Mouse (Mus musculus): ENCODE results near the gene Pepd. TPM values are rescaled to one million over a fixed set of nuclear protein-coding genes. Genes with fewer than 3 reads are reported as not detected.

Pepd gene
- polyA plus RNA-seq, 1 experiment from 2014 or later, result 62.6 TPM

- H3K9ac ChIP-seq, result no peak overlapping the region
- ATAC-seq (ENCODE audit: low FRiP score, low read depth), result no peak
- H3K4me3 ChIP-seq, result no peak overlapping the region
- no peaks in the 10 kb centered on the region for H3K9me3 ChIP-seq
- H3K4me1 ChIP-seq (replicated peaks), result peaks cover 16% of the 10 kb centered on the region
- 94% methylated on average over 9 of the region's 9 CpGs for WGBS
- no peak overlapping the region for H3K4me2 ChIP-seq
- no peaks in the 10 kb centered on the region for H3K27me3 ChIP-seq
- no peaks in the 10 kb centered on the region for H3K36me3 ChIP-seq
- no peak overlapping the region for H3K27ac ChIP-seq (replicated peaks)
Measured at GRCm38 (mm10) chr7:34913956-34914355, 1.8 kb downstream of the Pepd start.

DNA sequence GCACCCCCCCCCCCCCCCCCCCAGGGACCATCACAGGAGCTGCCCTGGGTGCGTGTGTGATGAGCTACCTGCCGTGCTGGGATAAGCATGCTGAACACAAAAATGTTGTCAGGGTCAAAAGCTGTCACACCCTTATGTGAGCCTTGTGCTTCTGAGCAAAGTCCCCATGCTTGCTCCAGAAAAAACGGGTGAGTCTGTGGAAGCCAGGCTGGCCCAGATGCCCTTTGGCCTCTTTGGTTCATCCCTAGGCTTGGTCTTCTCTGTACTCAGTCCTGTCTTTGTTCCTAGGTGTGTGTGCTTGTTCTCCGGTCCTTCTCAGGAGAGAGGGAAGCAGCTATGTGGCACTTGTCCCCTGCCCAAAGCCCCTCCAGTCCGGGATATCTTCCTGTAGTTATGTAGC is 3.4 kb downstream of the Pepd start:
- Histone ChIP-seq H3K27ac (replicated peaks) (no peak overlapping the region), H3K4me3 (no peak overlapping the region), H3K27me3 (no peaks in the 10 kb centered on the region), H3K9ac (no peak overlapping the region), H3K9me3 (no peaks in the 10 kb centered on the region), H3K36me3 (no peaks in the 10 kb centered on the region), H3K4me2 (no peak overlapping the region), H3K4me1 (replicated peaks) (peaks cover 15% of the 10 kb centered on the region)
- ATAC-seq (ENCODE audit: low FRiP score, low read depth), result no peak
- WGBS, result 82% methylated on average over 5 of the region's 5 CpGs

- no peak overlapping the region for H3K4me3 ChIP-seq
- peaks cover 8% of the 10 kb centered on the region for H3K4me1 ChIP-seq (replicated peaks)
- no peak overlapping the region for H3K4me2 ChIP-seq
- H3K9ac ChIP-seq, result no peak overlapping the region
- H3K9me3 ChIP-seq, result no peaks in the 10 kb centered on the region
- no peaks in the 10 kb centered on the region for H3K36me3 ChIP-seq
- 88% methylated on average over 6 of the region's 6 CpGs for WGBS
- H3K27me3 ChIP-seq, result no peaks in the 10 kb centered on the region
- no peak for ATAC-seq (ENCODE audit: low FRiP score, low read depth)
- no peak overlapping the region for H3K27ac ChIP-seq (replicated peaks)
Measured at GRCm38 (mm10) chr7:34917558-34917957, 5.4 kb downstream of the Pepd start.

- no peaks in the 10 kb centered on the region for H3K27me3 ChIP-seq
- WGBS, result 91% methylated on average over 4 of the region's 4 CpGs
- H3K4me3 ChIP-seq, result no peak overlapping the region
- H3K4me2 ChIP-seq, result no peak overlapping the region
- H3K36me3 ChIP-seq, result no peaks in the 10 kb centered on the region
- H3K27ac ChIP-seq (replicated peaks), result no peak overlapping the region
- ATAC-seq (ENCODE audit: low FRiP score, low read depth), result no peak
- no peaks in the 10 kb centered on the region for H3K9me3 ChIP-seq
- no peak overlapping the region for H3K9ac ChIP-seq
- H3K4me1 ChIP-seq (replicated peaks), result peaks cover 3% of the 10 kb centered on the region
Measured at GRCm38 (mm10) chr7:34917998-34918397, 5.8 kb downstream of the Pepd start.

DNA sequence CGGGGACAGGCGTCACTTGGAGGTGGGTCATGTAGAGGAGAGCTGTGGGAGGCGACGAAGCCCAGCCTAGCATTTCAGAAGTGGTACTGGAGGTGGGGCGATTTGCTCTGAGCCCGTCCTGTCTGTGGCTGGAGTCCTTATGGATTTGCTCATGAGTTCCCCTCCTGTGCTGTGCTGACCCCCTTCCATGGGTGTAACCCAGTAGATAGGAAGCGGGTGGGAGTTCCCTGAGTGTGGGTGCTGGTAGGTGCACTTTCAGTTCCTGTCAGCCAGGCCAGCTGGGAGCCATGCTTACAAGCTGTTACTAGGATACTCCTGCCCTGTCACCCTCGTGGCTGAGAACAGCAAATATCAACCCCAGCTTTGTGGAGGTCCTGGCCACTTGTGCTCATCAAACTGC is 6.2 kb downstream of the Pepd start:
- no peak for ATAC-seq (ENCODE audit: low FRiP score, low read depth)
- no peaks in the 10 kb centered on the region for H3K36me3 ChIP-seq
- H3K27me3 ChIP-seq, result no peaks in the 10 kb centered on the region
- H3K4me2 ChIP-seq, result no peak overlapping the region
- WGBS, result 83% methylated on average over 8 of the region's 8 CpGs
- H3K27ac ChIP-seq (replicated peaks), result no peak overlapping the region
- H3K4me3 ChIP-seq, result no peak overlapping the region
- H3K4me1 ChIP-seq (replicated peaks), result no peaks in the 10 kb centered on the region
- no peak overlapping the region for H3K9ac ChIP-seq
- H3K9me3 ChIP-seq, result no peaks in the 10 kb centered on the region

- no peak overlapping the region for H3K27ac ChIP-seq (replicated peaks)
- no peaks in the 10 kb centered on the region for H3K4me1 ChIP-seq (replicated peaks)
- no peak overlapping the region for H3K4me2 ChIP-seq
- 87% methylated on average over 5 of the region's 5 CpGs for WGBS
- no peaks in the 10 kb centered on the region for H3K36me3 ChIP-seq
- no peaks in the 10 kb centered on the region for H3K27me3 ChIP-seq
- H3K4me3 ChIP-seq, result no peak overlapping the region
- H3K9ac ChIP-seq, result no peak overlapping the region
- no peak for ATAC-seq (ENCODE audit: low FRiP score, low read depth)
- H3K9me3 ChIP-seq, result no peaks in the 10 kb centered on the region
Measured at GRCm38 (mm10) chr7:34919054-34919453, 6.9 kb downstream of the Pepd start.

DNA sequence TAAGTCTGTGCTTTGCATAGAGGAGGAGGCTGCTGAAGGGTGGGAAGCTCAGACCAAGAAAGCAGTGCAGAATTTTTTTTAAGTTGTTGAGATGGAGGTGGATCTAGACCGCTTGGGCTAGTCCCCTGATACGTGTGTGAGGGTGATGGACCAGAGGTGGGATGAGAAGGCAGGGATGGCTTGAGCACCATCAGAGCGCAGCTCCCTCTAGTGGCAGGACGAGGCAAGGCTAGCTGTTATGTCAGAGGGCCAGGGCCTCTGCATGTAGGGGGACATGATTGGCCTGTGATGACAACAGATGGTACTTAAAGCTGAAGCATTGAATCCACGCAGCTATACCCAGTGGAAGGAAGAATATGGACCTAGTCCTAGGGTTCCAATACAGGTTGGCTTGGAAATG is 7.6 kb downstream of the Pepd start:
- WGBS, result 58% methylated on average over 5 of the region's 5 CpGs
- peaks cover 2% of the 10 kb centered on the region; the same call in 1 of the 2 replicates for H3K4me1 ChIP-seq (replicated peaks)
- H3K36me3 ChIP-seq, result no peaks in the 10 kb centered on the region
- no peaks in the 10 kb centered on the region for H3K9me3 ChIP-seq
- no peak overlapping the region for H3K4me2 ChIP-seq
- H3K4me3 ChIP-seq, result no peak overlapping the region
- H3K27me3 ChIP-seq, result no peaks in the 10 kb centered on the region
- H3K9ac ChIP-seq, result no peak overlapping the region
- ATAC-seq (ENCODE audit: low FRiP score, low read depth), result no peak
- no peak overlapping the region for H3K27ac ChIP-seq (replicated peaks)

GRCm38 (mm10) chr7:34925208-34925607 is 13.0 kb downstream of the Pepd start:
- no peaks in the 10 kb centered on the region for H3K27me3 ChIP-seq
- no peaks in the 10 kb centered on the region for H3K36me3 ChIP-seq
- no peak overlapping the region for H3K4me3 ChIP-seq
- H3K27ac ChIP-seq (replicated peaks), result no peak overlapping the region
- H3K4me2 ChIP-seq, result no peak overlapping the region
- 43% methylated on average over 5 of the region's 5 CpGs for WGBS
- no peak for ATAC-seq (ENCODE audit: low FRiP score, low read depth)
- H3K9me3 ChIP-seq, result no peaks in the 10 kb centered on the region
- H3K4me1 ChIP-seq (replicated peaks), result peaks cover 23% of the 10 kb centered on the region
- no peak overlapping the region for H3K9ac ChIP-seq

GRCm38 (mm10) chr7:34925956-34926355 is 13.8 kb downstream of the Pepd start:
- ATAC-seq (ENCODE audit: low FRiP score, low read depth), result no peak
- WGBS, result 91% methylated on average over 7 of the region's 7 CpGs
- Histone ChIP-seq H3K4me1 (replicated peaks) (peaks cover 29% of the 10 kb centered on the region), H3K9me3 (no peaks in the 10 kb centered on the region), H3K27ac (replicated peaks) (no peak overlapping the region), H3K4me2 (no peak overlapping the region), H3K4me3 (no peak overlapping the region), H3K36me3 (no peaks in the 10 kb centered on the region), H3K9ac (no peak overlapping the region), H3K27me3 (no peaks in the 10 kb centered on the region)

DNA sequence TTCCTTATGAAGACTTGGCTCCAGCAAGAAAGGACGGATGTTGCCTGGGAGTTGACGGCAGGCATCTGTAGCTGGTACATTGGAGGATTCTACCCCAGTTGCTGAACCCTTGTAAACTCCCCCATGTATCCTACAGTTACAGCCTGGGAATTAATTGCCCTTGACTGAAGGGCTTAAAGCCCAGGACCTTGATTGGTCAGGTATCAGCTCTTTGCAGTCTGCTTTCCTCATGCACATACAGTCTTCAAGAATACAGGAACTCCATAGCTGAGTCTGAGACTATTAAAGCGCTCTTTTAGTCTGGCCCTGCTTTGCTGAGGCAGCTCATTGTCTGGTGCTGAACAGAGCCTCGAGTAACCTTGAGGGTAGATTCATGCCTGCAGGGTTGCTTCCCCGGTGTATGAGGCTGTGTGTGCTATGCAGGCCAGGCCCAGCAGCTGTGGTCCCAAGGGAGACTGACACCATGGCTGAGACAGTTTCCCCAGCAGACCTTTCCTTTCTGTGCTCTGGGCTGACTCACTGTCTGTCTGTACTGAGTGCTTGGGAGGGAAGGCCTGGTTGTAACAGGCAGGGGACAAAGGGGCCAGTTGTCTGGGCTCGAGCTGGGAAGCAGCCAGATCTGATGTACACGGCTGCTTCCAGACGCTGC is 17.6 kb downstream of the Pepd start:
- 31% methylated on average over 8 of the region's 8 CpGs for WGBS
- no peaks in the 10 kb centered on the region for H3K27me3 ChIP-seq
- H3K36me3 ChIP-seq, result no peaks in the 10 kb centered on the region
- H3K27ac ChIP-seq (replicated peaks), result peak overlapping the region; percentile 52; the same call in 1 of the 2 replicates
- H3K4me3 ChIP-seq, result no peak overlapping the region
- peaks cover 34% of the 10 kb centered on the region for H3K4me1 ChIP-seq (replicated peaks)
- ATAC-seq (ENCODE audit: low FRiP score, low read depth), result peak; percentile 24; the same call in 1 of the 2 replicates
- no peaks in the 10 kb centered on the region for H3K9me3 ChIP-seq
- no peak overlapping the region for H3K4me2 ChIP-seq
- H3K9ac ChIP-seq, result no peak overlapping the region

- H3K4me2 ChIP-seq, result no peak overlapping the region
- no peak for ATAC-seq (ENCODE audit: low FRiP score, low read depth)
- 45% methylated on average over 7 of the region's 7 CpGs for WGBS
- H3K9me3 ChIP-seq, result no peaks in the 10 kb centered on the region
- no peaks in the 10 kb centered on the region for H3K36me3 ChIP-seq
- no peak overlapping the region for H3K27ac ChIP-seq (replicated peaks)
- no peak overlapping the region for H3K9ac ChIP-seq
- no peaks in the 10 kb centered on the region for H3K27me3 ChIP-seq
- no peak overlapping the region for H3K4me3 ChIP-seq
- H3K4me1 ChIP-seq (replicated peaks), result peaks cover 28% of the 10 kb centered on the region
Measured at GRCm38 (mm10) chr7:34930263-34930757, 18.1 kb downstream of the Pepd start.

DNA sequence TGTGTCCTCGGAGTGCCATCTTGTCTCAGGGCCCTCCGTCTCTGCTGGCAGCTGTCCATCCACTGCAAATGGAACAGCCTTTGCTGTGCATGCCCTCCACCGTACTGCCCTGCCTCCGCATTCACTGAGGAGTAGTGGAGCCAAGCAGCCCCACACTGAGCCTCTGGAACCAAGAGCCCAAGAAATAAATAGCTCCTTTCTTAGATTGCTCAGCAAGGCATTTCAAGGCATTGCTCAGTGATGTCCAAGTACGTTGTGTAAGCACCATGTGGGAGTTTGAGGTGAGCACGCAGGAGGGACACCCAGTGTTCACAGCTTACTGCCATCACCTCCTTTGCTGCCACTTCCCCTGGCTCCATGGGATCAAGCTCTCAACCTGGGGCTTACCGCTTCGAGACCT is 20.5 kb downstream of the Pepd start:
- H3K27ac ChIP-seq (replicated peaks), result no peak overlapping the region
- peaks cover 7% of the 10 kb centered on the region for H3K36me3 ChIP-seq
- no peak for ATAC-seq (ENCODE audit: low FRiP score, low read depth)
- H3K9ac ChIP-seq, result no peak overlapping the region
- WGBS, result 78% methylated on average over 8 of the region's 8 CpGs
- 0 out of 2 replicates have a peak, but pooled peaks cover 5% of the 10 kb centered on the region for H3K9me3 ChIP-seq
- H3K4me3 ChIP-seq, result no peak overlapping the region
- H3K4me2 ChIP-seq, result no peak overlapping the region
- H3K27me3 ChIP-seq, result no peaks in the 10 kb centered on the region
- peaks cover 21% of the 10 kb centered on the region for H3K4me1 ChIP-seq (replicated peaks)

GRCm38 (mm10) chr7:34933142-34933541 is 21.0 kb downstream of the Pepd start:
- WGBS, result 53% methylated on average over 3 of the region's 3 CpGs
- H3K4me3 ChIP-seq, result no peak overlapping the region
- 0 out of 2 replicates have a peak, but pooled peaks cover 5% of the 10 kb centered on the region for H3K9me3 ChIP-seq
- H3K27ac ChIP-seq (replicated peaks), result no peak overlapping the region
- H3K27me3 ChIP-seq, result no peaks in the 10 kb centered on the region
- peaks cover 21% of the 10 kb centered on the region for H3K4me1 ChIP-seq (replicated peaks)
- no peak overlapping the region for H3K4me2 ChIP-seq
- H3K9ac ChIP-seq, result no peak overlapping the region
- no peak for ATAC-seq (ENCODE audit: low FRiP score, low read depth)
- H3K36me3 ChIP-seq, result peaks cover 7% of the 10 kb centered on the region
